19 mouse cellular contexts compared by ENCODE assay signal in genomic region chr6:90532575-90533190, GRCm38 (mm10). TPM values are rescaled to one million over a fixed set of nuclear protein-coding genes. Genes with fewer than 3 reads are reported as not detected.
"Had no signal": no experiment of that assay in that cellular context is flagged by ENCODE, and none has a peak within 500 bp of the region (broad histone marks: within the 10 kb centered on the region; RNA-seq: fewer than 3 reads in every experiment).

No protein-coding gene starts in this region.

- H3K9me3 ChIP-seq: lung, embryonic 15.5 days; midbrain, embryonic 10.5 days; midbrain, embryonic 12.5 days; midbrain, embryonic 15.5 days; neural tube, embryonic 12.5 days; stomach, embryonic 15.5 days had no signal

- ATAC-seq: liver, postnatal 0 days; lung, postnatal 0 days; midbrain, embryonic 15.5 days had no signal

- H3K4me1 ChIP-seq: lung, embryonic 15.5 days; midbrain, embryonic 12.5 days; neural tube, embryonic 12.5 days; stomach, embryonic 15.5 days had no signal

- H3K27me3 ChIP-seq: lung, embryonic 15.5 days; midbrain, embryonic 12.5 days; midbrain, embryonic 15.5 days; neural tube, embryonic 12.5 days; stomach, embryonic 15.5 days had no signal

- DNase-seq: liver, postnatal 0 days; lung, adult 2 months; lung, postnatal 14 days; lung, postnatal 36 days; right cerebral cortex, postnatal 14 days; thymus, adult 2 months; thymus, postnatal 25 days; thymus, postnatal 4 days had no signal

- H3K4me3 ChIP-seq: lung, embryonic 15.5 days; midbrain, embryonic 10.5 days; midbrain, embryonic 12.5 days; midbrain, embryonic 15.5 days; neural tube, embryonic 12.5 days; stomach, embryonic 15.5 days had no signal

- H3K36me3 ChIP-seq: lung, embryonic 15.5 days; midbrain, embryonic 10.5 days; midbrain, embryonic 12.5 days; midbrain, embryonic 15.5 days; neural tube, embryonic 12.5 days; stomach, embryonic 15.5 days had no signal

- H3K4me2 ChIP-seq: lung, embryonic 15.5 days; midbrain, embryonic 12.5 days; midbrain, embryonic 15.5 days; neural tube, embryonic 12.5 days; stomach, embryonic 15.5 days had no signal

- H3K9ac ChIP-seq: liver, postnatal 0 days; lung, embryonic 15.5 days; midbrain, embryonic 12.5 days; midbrain, embryonic 15.5 days; neural tube, embryonic 12.5 days; stomach, embryonic 15.5 days had no signal

- H3K27ac ChIP-seq: lung, embryonic 15.5 days; macrophage; midbrain, embryonic 10.5 days; midbrain, embryonic 12.5 days; midbrain, embryonic 15.5 days; neural tube, embryonic 12.5 days; stomach, embryonic 15.5 days; stomach, postnatal 0 days had no signal

RNA-seq across cellular contexts. Expression of gene Aldh1l1, which starts 46.5 kb away (rescaled TPM):
- total RNA-seq: monocyte, adult 5-6 weeks; neutrophil, adult 5-6 weeks had no signal
